Mouse (Mus musculus) G1E (cell line): ENCODE data around the gene Epdr1. TPM values are rescaled to one million over a fixed set of nuclear protein-coding genes. Genes with fewer than 3 reads are reported as not detected.

ENCODE experiments used
- ATAC-seq: 2 replicates; pipeline ENCODE4 v1.8.0; 2016; ENCODE audit warnings: mild to moderate bottlenecking; ENCODE audit not compliant: insufficient number of reproducible peaks, poor library complexity, low FRiP score, severe bottlenecking; ENCODE audit errors: extremely low read depth
- DNase-seq: peaks from one replicate; pipeline ENCODE4 v3.0.0; 2012; ENCODE audit warnings: low spot score
- H3K27me3 ChIP-seq: 2 replicates; pipeline ENCODE4 v1.6.1; 2012; ENCODE audit warnings: mild to moderate bottlenecking, low read length, inconsistent platforms; ENCODE audit not compliant: insufficient read depth
- H3K36me3 ChIP-seq: replicated peaks from 2 replicates; pipeline ENCODE3; 2012; ENCODE audit warnings: mild to moderate bottlenecking, inconsistent platforms
- H3K4me1 ChIP-seq: 2 replicates; pipeline ENCODE4 v1.6.1; 2012; ENCODE audit warnings: low read depth, low read length, inconsistent platforms, mixed read lengths; ENCODE audit not compliant: insufficient read depth
- H3K4me3 ChIP-seq: 2 replicates; pipeline ENCODE4 v1.5.1; 2012; ENCODE audit warnings: low read depth, mild to moderate bottlenecking, inconsistent platforms, low read length, moderate library complexity, mixed read lengths
- H3K9me3 ChIP-seq: replicated peaks from 2 replicates; pipeline ENCODE4 v1.6.1; 2012; ENCODE audit warnings: inconsistent platforms
- CTCF ChIP-seq: IDR thresholded peaks from 2 replicates; pipeline ENCODE4 v1.5.1; 2012; ENCODE audit warnings: low read depth, low read length, inconsistent platforms, mixed read lengths
- GATA1 ChIP-seq: IDR thresholded peaks from 2 replicates; pipeline ENCODE4 v1.6.1; 2012; ENCODE audit warnings: borderline replicate concordance, low read length, inconsistent platforms, mixed read lengths
- GATA2 ChIP-seq: IDR thresholded peaks from 2 replicates; pipeline ENCODE4 v1.6.1; 2012; ENCODE audit warnings: low read depth, low read length, inconsistent platforms, borderline replicate concordance
- POLR2AphosphoS5 ChIP-seq: IDR thresholded peaks from 2 replicates; pipeline ENCODE4 v1.6.1; 2012; ENCODE audit warnings: low read depth, low read length, inconsistent platforms; ENCODE audit not compliant: insufficient replicate concordance
- TAL1 ChIP-seq: conservative IDR thresholded peaks from 2 replicates; pipeline ENCODE4 v1.6.1; 2012; ENCODE audit warnings: low read depth, low read length, inconsistent platforms, mixed read lengths
- polyA plus RNA-seq: library from polyadenylated mRNA; stranded (reverse); fragments of >175 nt; gene quantifications from 2 replicates; pipeline ENCODE4 v1.2.3, GENCODE M21; 2012
- total RNA-seq, 2 experiments: library from RNA; stranded (forward) in 1 of 2; stranded (reverse) in 1 of 2; fragments of 200-1000 nt in 1 of 2; fragments of >200 nt in 1 of 2; fragmentation: Nextera tagmentation in 1 of 2; gene quantifications; 2 replicates each; pipeline ENCODE4 v1.2.3; 2014 to 2017

Gene Epdr1
- total and polyA plus RNA-seq, 3 experiments = 0.11 TPM; not detected in 2

- H3K4me1 ChIP-seq = no peaks in the 10 kb centered on the region
- no peaks in the 10 kb centered on the region for H3K9me3 ChIP-seq
- no peak overlapping the region for H3K4me3 ChIP-seq
- ATAC-seq = no peak
- H3K27me3 ChIP-seq = no peaks in the 10 kb centered on the region
- no peak for TF ChIP-seq CTCF
- TF ChIP-seq GATA2 = no peak
- no peak for TF ChIP-seq GATA1
- no peak for TF ChIP-seq TAL1
- no peak for TF ChIP-seq POLR2AphosphoS5
- no peak for DNase-seq
- no peaks in the 10 kb centered on the region for H3K36me3 ChIP-seq
These were observed 20.6 kb upstream of the Epdr1 start for GRCm38 (mm10) chr13:19640203-19640851.

DNA sequence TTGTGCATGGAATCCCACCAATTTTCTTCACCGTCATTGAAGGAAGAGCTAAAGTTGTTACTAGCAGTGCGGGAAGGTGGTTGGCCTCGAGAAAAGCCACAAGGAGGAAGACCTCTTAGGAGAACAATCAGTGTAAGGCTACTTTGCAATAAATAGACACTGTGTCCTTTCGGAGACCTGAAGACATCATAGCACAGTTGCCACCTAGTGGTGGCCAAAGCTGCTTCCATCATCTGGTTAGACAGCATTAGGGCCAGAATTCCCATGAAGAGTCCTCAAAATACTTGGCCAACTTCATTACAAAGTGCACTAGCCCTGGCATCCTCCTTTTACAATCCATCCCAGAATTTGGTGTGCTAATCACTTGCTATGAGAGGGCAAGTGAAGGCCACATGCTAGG lies 16.4 kb upstream of the Epdr1 start:
- no peak for ATAC-seq

GRCm38 (mm10) chr13:19630768-19631709 lies 11.3 kb upstream of the Epdr1 start:
- no peaks in the 10 kb centered on the region for H3K9me3 ChIP-seq
- no peak overlapping the region for H3K4me3 ChIP-seq
- ATAC-seq (no peak), DNase-seq (no peak)
- no peaks in the 10 kb centered on the region for H3K36me3 ChIP-seq
- TF ChIP-seq GATA2 (no peak), POLR2AphosphoS5 (no peak), TAL1 (no peak), GATA1 (no peak), CTCF (no peak)
- H3K4me1 ChIP-seq = no peaks in the 10 kb centered on the region
- peaks cover 5% of the 10 kb centered on the region for H3K27me3 ChIP-seq

More for the DNA sequence above, 16.4 kb upstream of the Epdr1 start:
- no peaks in the 10 kb centered on the region for H3K36me3 ChIP-seq
- H3K4me3 ChIP-seq = no peak overlapping the region
- H3K9me3 ChIP-seq = no peaks in the 10 kb centered on the region
- DNase-seq = no peak
- peaks cover 5% of the 10 kb centered on the region; the same call in 1 of the 2 replicates for H3K27me3 ChIP-seq
- no peaks in the 10 kb centered on the region for H3K4me1 ChIP-seq
- TF ChIP-seq POLR2AphosphoS5 (no peak), GATA1 (no peak), CTCF (no peak), GATA2 (no peak), TAL1 (no peak)

GRCm38 (mm10) chr13:19626473-19626872 lies 6.7 kb upstream of the Epdr1 start:
- ATAC-seq (no peak), DNase-seq (no peak)
- Histone ChIP-seq H3K36me3 (no peaks in the 10 kb centered on the region), H3K9me3 (no peaks in the 10 kb centered on the region), H3K4me3 (no peak overlapping the region), H3K27me3 (peaks cover 7% of the 10 kb centered on the region), H3K4me1 (no peaks in the 10 kb centered on the region)
- TF ChIP-seq GATA1 = no peak
- no peak for TF ChIP-seq CTCF
- no peak for TF ChIP-seq GATA2
- TF ChIP-seq POLR2AphosphoS5 = no peak

- H3K9me3 ChIP-seq = no peaks in the 10 kb centered on the region
- H3K36me3 ChIP-seq = no peaks in the 10 kb centered on the region
- peaks cover 7% of the 10 kb centered on the region for H3K27me3 ChIP-seq
- DNase-seq (no peak), ATAC-seq (no peak)
- TF ChIP-seq CTCF = no peak
- H3K4me1 ChIP-seq = no peaks in the 10 kb centered on the region
- no peak overlapping the region for H3K4me3 ChIP-seq
These were observed 5.0 kb upstream of the Epdr1 start for GRCm38 (mm10) chr13:19624632-19625320.

GRCm38 (mm10) chr13:19623228-19623905 lies 3.6 kb upstream of the Epdr1 start:
- no peaks in the 10 kb centered on the region for H3K9me3 ChIP-seq
- ATAC-seq (no peak), DNase-seq (no peak)
- no peaks in the 10 kb centered on the region for H3K4me1 ChIP-seq
- no peaks in the 10 kb centered on the region for H3K36me3 ChIP-seq
- no peak overlapping the region for H3K4me3 ChIP-seq
- H3K27me3 ChIP-seq = peaks cover 16% of the 10 kb centered on the region
- no peak for TF ChIP-seq CTCF
- TF ChIP-seq GATA2 = no peak
- TF ChIP-seq POLR2AphosphoS5 = no peak
- no peak for TF ChIP-seq GATA1
- no peak for TF ChIP-seq TAL1
